Mouse (Mus musculus): ENCODE measurements around the gene Acads. TPM values are rescaled to one million over a fixed set of nuclear protein-coding genes. Genes with fewer than 3 reads are reported as not detected.
"Not testable (repeated sequence)": the region's sequence is repeated elsewhere in the genome, so short reads cannot be mapped to it uniquely, and the experiment has no call there.

Acads gene
- total RNA-seq, 2 experiments from 2014 or later, result 24.8 to 39.6 TPM

- no peak for ATAC-seq (replicated peaks; ENCODE audit: low FRiP score, low TSS enrichment, poor library complexity, severe bottlenecking)
These were observed 32.3 kb upstream of the Acads start for GRCm38 (mm10) chr5:115151457-115151856.

DNA sequence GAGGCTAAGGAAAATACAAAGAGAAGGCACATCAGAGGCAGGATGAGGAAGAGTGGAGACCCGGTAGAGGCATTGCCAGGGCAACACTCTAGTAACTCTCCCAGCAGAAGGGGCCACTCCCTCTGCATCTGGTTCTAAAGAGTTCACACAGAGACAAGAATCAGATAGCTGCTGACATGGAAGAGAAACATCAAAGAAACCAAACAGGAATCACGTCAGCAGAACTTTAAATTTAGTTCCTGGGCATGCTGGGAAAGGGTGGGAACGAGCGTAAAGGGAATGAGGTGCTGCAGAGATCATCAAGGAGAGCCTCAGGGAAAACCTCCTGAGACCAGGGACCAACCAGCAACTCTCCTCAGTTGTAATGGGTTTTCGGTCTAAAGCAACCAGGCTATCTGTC, 31.8 kb upstream of the Acads start:
- ATAC-seq (replicated peaks; ENCODE audit: low FRiP score, low TSS enrichment, poor library complexity, severe bottlenecking), result no peak

DNA sequence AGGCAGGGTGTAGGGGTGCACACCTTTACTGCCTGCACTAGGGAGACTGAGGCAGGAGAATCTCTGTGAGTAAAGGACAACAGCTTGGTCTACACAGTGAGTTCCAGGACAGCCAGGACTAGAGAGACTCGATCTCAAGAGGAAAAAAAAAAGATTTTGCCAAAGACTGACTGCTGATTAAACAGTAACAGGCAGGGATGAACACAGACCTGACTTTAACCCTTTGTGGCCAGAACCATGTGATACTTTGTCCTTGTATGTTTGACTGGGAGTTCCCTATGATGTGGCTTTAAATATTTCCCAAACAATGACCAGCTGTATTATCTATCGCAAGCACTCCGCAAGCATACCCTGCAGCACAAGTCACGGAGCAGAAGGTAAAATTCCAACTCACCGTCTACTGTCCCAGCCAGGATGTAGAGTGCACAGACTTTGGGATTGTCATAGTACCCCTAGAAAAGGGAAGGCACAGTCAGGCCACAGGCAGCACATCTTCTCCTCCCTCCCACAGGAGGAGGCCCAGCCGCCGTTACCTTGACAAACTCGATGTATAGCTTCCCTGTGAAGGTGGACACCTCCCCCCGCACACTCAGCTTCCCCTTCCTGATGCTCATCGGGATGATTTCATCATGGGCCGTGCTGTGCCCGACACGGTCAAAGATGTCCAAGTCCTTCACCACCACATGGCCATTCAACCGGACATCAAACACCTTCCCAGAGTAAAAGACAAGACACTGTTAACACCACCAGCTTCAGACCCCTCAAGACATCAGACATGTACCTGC, 30.7 kb upstream of the Acads start:
- no peak for ATAC-seq (replicated peaks; ENCODE audit: low FRiP score, low TSS enrichment, poor library complexity, severe bottlenecking)

GRCm38 (mm10) chr5:115148872-115149271, 29.7 kb upstream of the Acads start:
- ATAC-seq (replicated peaks; ENCODE audit: low FRiP score, low TSS enrichment, poor library complexity, severe bottlenecking), result not testable (repeated sequence)

GRCm38 (mm10) chr5:115148378-115148777, 29.2 kb upstream of the Acads start:
- ATAC-seq (replicated peaks; ENCODE audit: low FRiP score, low TSS enrichment, poor library complexity, severe bottlenecking), result no peak

DNA sequence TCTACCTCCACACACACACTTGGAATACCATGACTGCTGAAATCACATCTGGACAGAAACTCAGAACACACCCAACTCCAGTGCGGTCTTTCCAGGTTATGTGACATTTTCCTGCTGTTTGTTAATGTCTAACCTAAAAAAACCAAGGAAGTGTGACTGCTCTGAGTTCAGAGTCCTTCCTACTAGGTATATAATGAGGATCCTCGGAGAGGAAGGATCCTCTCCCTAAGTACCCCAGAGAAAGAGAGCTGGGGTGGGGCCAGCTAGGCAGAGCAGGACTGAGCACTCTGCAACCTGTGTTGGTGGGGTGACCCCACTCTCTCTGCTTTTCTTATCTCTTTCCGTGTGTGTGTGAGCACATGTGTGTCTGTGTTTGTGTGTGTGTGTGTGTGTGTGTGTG, 28.2 kb upstream of the Acads start:
- no peak for ATAC-seq (replicated peaks; ENCODE audit: low FRiP score, low TSS enrichment, poor library complexity, severe bottlenecking)

- ATAC-seq (replicated peaks; ENCODE audit: low FRiP score, low TSS enrichment, poor library complexity, severe bottlenecking), result no peak
These were observed 27.6 kb upstream of the Acads start for GRCm38 (mm10) chr5:115146747-115147130.

GRCm38 (mm10) chr5:115145976-115146746, 27.0 kb upstream of the Acads start:
- ATAC-seq (replicated peaks; ENCODE audit: low FRiP score, low TSS enrichment, poor library complexity, severe bottlenecking), result no peak

GRCm38 (mm10) chr5:115145253-115145968, 26.3 kb upstream of the Acads start:
- ATAC-seq (replicated peaks; ENCODE audit: low FRiP score, low TSS enrichment, poor library complexity, severe bottlenecking), result no peak

DNA sequence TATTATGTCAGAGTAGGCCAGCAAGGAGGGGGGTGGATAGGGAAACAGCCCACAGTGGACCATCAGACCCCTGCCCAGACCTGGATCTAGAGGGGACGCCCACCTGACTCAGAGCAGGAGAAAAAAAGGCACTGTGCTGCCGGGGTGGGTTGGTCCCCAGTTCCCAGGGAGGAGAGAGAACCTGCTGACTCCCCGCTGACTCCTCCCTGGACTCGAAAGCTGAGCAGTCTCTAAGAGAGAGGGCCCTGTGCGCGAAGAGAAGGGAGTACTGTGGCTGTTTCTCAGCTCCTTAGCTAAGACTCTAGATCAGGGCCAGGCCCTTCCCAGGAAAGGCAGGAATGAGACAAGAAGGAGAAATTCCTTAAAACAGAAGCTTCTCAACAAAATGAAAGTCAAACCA, 25.3 kb upstream of the Acads start:
- ATAC-seq (replicated peaks; ENCODE audit: low FRiP score, low TSS enrichment, poor library complexity, severe bottlenecking), result no peak

- ATAC-seq (replicated peaks; ENCODE audit: low FRiP score, low TSS enrichment, poor library complexity, severe bottlenecking), result no peak
These were observed 24.4 kb upstream of the Acads start for GRCm38 (mm10) chr5:115143552-115143951.

GRCm38 (mm10) chr5:115142166-115142697, 23.1 kb upstream of the Acads start:
- no peak for ATAC-seq (replicated peaks; ENCODE audit: low FRiP score, low TSS enrichment, poor library complexity, severe bottlenecking)

DNA sequence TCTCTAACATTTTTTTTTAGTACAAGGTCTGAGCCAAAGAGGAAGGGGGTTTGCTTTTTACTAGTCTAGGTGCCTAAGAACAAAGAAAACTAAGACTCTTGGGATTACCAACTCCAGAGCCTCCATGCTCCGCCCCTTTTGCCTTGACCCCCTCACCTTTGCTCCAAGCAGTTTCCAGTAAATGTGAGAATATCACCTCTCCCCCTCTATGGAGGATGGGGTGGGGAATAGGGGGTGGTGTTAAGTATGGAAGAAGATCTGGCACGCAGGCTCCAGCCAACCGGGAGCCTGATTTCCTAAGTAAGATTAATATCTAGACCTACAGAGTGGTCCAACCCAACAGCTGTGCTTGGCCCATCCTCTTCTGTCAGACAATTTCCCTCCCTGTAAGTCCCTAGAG, 21.6 kb upstream of the Acads start:
- no peak for ATAC-seq (replicated peaks; ENCODE audit: low FRiP score, low TSS enrichment, poor library complexity, severe bottlenecking)

GRCm38 (mm10) chr5:115139124-115139523, 20.0 kb upstream of the Acads start:
- no peak for ATAC-seq (replicated peaks; ENCODE audit: low FRiP score, low TSS enrichment, poor library complexity, severe bottlenecking)

- peak; percentile 96 for ATAC-seq (replicated peaks; ENCODE audit: low FRiP score, low TSS enrichment, poor library complexity, severe bottlenecking)
These were observed 15.4 kb upstream of the Acads start, which contains the start of gene Unc119b for GRCm38 (mm10) chr5:115134234-115135165. Gene Unc119b (minus strand): TSS chr5:115134975.

GRCm38 (mm10) chr5:115133358-115134066, 14.4 kb upstream of the Acads start:
- no peak for ATAC-seq (replicated peaks; ENCODE audit: low FRiP score, low TSS enrichment, poor library complexity, severe bottlenecking)

DNA sequence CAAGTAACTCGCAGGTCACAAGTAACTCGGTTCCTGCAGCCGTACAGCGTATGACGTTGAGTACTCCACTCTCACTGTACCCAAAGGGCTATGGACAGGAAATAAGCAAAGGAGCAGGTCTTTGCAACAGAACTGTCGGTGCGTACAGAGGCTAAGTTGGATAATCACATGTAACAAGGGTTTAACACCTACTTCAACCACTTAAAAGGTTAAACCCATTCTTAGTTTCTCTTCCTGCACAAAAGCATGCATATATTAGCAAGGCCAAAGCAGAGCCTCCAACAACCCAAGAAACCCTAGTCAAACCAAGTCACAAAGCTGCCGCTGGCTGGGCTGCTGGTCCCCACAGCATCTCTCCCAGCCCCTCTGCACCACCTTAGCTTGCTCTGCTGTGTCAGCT, 13.3 kb upstream of the Acads start:
- no peak for ATAC-seq (replicated peaks; ENCODE audit: low FRiP score, low TSS enrichment, poor library complexity, severe bottlenecking)

DNA sequence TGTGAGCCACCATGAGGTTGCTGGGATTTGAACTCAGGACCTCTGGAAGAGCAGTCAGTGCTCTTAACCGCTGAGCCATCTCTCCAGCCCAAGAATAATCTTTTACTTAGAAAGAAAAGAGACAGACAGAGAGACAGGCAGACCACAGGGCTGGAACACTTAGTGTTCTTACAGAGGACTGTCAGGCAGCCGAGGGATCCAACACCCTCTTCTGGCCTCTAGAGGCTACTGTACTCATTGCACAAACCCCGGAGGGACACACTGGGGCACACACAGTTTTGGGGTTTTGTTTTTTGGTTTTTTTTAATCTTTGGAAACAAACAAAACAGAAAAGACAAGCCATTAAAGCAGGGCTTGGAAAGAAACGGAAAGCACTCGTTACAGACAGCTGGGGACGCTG, 10.2 kb upstream of the Acads start:
- ATAC-seq (replicated peaks; ENCODE audit: low FRiP score, low TSS enrichment, poor library complexity, severe bottlenecking), result no peak
